Mouse (Mus musculus) liver, embryonic 12.5 days (tissue): Measurements from ENCODE around the gene Hist1h2bf. TPM values are rescaled to one million over a fixed set of nuclear protein-coding genes. Genes with fewer than 3 reads are reported as not detected.
"Not testable (repeated sequence)": the region's sequence is repeated elsewhere in the genome, so short reads cannot be mapped to it uniquely, and the experiment has no call there.

Experiments
- ATAC-seq: fragments of 200-750 bp; cut with Nextera tagmentation; 2 replicates; pipeline ENCODE4 v1.8.0; 2017; ENCODE audit warnings: moderate number of reproducible peaks, mild to moderate bottlenecking, moderate library complexity
- H3K27ac ChIP-seq: fragments of 300-500 bp; sonication (generic); 2 replicates; pipeline ENCODE4 v1.5.1; 2016; ENCODE audit warnings: mild to moderate bottlenecking
- H3K27me3 ChIP-seq: fragments of 300-500 bp; sonication (generic); replicated peaks from 2 replicates; pipeline ENCODE4 v1.6.1; 2016; ENCODE audit warnings: mild to moderate bottlenecking, moderate library complexity
- H3K36me3 ChIP-seq: fragments of 300-500 bp; sonication (generic); 2 replicates; pipeline ENCODE4 v1.6.1; 2016; ENCODE audit warnings: mild to moderate bottlenecking, moderate library complexity
- H3K4me1 ChIP-seq: fragments of 300-500 bp; sonication (generic); 2 replicates; pipeline ENCODE4 v1.6.1; 2016
- H3K4me2 ChIP-seq: fragments of 300-500 bp; sonication (generic); 2 replicates; pipeline ENCODE4 v1.6.1; 2016; ENCODE audit warnings: mild to moderate bottlenecking, moderate library complexity
- H3K4me3 ChIP-seq: fragments of 300-500 bp; sonication (generic); 2 replicates; pipeline ENCODE4 v1.5.1; 2016; ENCODE audit warnings: mild to moderate bottlenecking, moderate library complexity
- H3K9ac ChIP-seq: fragments of 300-500 bp; sonication (generic); 2 replicates; pipeline ENCODE4 v1.6.1; 2016; ENCODE audit warnings: mild to moderate bottlenecking, moderate library complexity
- H3K9me3 ChIP-seq: fragments of 300-500 bp; sonication (generic); replicated peaks from 2 replicates; pipeline ENCODE4 v1.6.1; 2016; ENCODE audit warnings: mild to moderate bottlenecking, moderate library complexity
- WGBS: fragments of 180-500 bp; shearing (Covaris S2); methylation state at CpG from one replicate; pipeline ENCODE4 v1.1.7; 2016; ENCODE audit not compliant: insufficient replicate concordance; 5-methylcytosine and 5-hydroxymethylcytosine counted together
- polyA plus RNA-seq: library from polyadenylated mRNA; unstranded; fragments of >200 nt; fragmentation: Nextera tagmentation; extraction: Ambion mirVana; gene quantifications from 2 replicates; pipeline ENCODE4 v1.2.1, GENCODE M21; 2016

Hist1h2bf gene
- polyA plus RNA-seq, 1 experiment from 2014 or later, result 9.9 TPM

DNA sequence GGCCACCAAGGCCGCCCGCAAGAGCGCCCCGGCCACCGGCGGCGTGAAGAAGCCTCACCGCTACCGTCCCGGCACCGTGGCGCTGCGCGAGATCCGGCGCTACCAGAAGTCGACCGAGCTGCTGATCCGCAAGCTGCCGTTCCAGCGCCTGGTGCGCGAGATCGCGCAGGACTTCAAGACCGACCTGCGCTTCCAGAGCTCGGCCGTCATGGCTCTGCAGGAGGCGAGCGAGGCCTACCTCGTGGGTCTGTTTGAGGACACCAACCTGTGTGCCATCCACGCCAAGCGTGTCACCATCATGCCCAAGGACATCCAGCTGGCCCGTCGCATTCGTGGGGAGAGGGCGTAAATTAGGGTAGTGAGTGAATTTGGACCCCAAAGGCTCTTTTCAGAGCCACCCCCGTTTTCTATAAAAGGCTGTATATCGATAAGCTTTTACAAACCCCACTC, 1.9 kb upstream of the Hist1h2bf start:
- H3K4me2 ChIP-seq, result peak overlapping the region; percentile 79
- H3K4me1 ChIP-seq, result peaks cover 47% of the 10 kb centered on the region
- peak overlapping the region; percentile 63 for H3K4me3 ChIP-seq
- H3K27me3 ChIP-seq, ATAC-seq, H3K9me3 ChIP-seq, H3K36me3 ChIP-seq: not testable (repeated sequence)
- H3K9ac ChIP-seq, result peak overlapping the region; percentile 90
- 0% methylated on average over 13 of the region's 40 CpGs for WGBS
- H3K27ac ChIP-seq, result peak overlapping the region; percentile 96

DNA sequence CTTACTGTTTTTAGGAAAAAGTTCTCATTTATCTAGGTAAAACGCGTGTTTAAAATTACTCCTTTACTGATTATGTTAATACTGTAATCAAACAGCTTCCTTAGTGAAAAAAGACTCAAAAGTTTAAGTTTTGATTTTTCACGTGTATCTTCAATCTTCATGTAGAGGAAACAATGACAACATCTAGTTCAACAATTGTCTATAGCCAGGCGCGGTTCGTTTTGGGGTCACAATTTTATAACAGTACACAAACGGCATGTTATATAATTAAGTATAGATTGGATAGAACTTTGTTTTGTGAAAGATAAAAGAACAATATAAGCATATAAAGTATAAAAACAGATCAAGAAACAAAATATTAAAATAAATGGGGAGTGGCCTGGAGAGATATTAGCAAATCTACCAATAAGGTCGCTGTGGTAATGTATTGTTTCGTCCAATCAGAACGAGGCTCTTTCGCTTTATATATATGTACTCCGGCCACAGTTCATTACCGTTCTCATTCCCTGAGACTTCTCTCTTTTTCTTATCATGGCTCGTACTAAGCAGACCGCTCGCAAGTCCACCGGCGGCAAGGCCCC, 1.4 kb upstream of the Hist1h2bf start, which contains the start of gene Hist1h3d:
Hist1h3d (plus strand) TSS at position 493 of the 581 bp plus-strand sequence.
- under 1% methylated on average over 18 of the region's 18 CpGs for WGBS
- Histone ChIP-seq H3K4me2 (peak within 1 kb of the TSS; percentile 79), H3K4me1 (peaks cover 42% of the 10 kb centered on the region), H3K36me3 (no peaks in the 10 kb centered on the region), H3K9me3 (no peaks in the 10 kb centered on the region), H3K27me3 (no peaks in the 10 kb centered on the region), H3K27ac (peak within 1 kb of the TSS; percentile 96), H3K9ac (peak within 1 kb of the TSS; percentile 90), H3K4me3 (peak within 1 kb of the TSS; percentile 63)
- ATAC-seq, result peak; percentile 35

DNA sequence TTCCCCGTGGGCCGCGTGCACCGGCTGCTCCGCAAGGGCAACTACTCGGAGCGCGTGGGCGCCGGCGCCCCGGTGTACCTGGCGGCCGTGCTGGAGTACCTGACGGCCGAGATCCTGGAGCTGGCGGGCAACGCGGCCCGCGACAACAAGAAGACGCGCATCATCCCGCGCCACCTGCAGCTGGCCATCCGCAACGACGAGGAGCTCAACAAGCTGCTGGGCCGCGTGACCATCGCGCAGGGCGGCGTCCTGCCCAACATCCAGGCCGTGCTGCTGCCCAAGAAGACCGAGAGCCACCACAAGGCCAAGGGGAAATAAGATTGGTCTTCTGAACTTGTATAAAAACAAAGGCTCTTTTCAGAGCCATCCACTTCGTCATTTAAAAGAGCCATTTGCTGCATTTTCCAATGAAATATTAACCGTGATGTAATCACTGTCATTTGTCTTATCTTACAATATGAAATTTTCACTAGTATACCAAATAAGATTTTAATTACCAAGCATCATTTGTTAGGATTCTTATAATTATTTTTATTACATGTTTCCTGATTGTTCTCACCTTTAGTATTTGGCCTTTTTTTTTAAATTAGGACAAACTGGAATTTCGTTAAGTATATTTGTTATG, 662 bp upstream of the Hist1h2bf start:
- Histone ChIP-seq H3K27ac (peak overlapping the region; percentile 99), H3K4me1 (peaks cover 42% of the 10 kb centered on the region), H3K9ac (peak overlapping the region; percentile 90), H3K4me3 (peak overlapping the region; percentile 63), H3K4me2 (peak overlapping the region; percentile 79)
- not testable (repeated sequence) for H3K27me3 ChIP-seq, H3K9me3 ChIP-seq, ATAC-seq, H3K36me3 ChIP-seq
- under 1% methylated on average over 11 of the region's 39 CpGs for WGBS

DNA sequence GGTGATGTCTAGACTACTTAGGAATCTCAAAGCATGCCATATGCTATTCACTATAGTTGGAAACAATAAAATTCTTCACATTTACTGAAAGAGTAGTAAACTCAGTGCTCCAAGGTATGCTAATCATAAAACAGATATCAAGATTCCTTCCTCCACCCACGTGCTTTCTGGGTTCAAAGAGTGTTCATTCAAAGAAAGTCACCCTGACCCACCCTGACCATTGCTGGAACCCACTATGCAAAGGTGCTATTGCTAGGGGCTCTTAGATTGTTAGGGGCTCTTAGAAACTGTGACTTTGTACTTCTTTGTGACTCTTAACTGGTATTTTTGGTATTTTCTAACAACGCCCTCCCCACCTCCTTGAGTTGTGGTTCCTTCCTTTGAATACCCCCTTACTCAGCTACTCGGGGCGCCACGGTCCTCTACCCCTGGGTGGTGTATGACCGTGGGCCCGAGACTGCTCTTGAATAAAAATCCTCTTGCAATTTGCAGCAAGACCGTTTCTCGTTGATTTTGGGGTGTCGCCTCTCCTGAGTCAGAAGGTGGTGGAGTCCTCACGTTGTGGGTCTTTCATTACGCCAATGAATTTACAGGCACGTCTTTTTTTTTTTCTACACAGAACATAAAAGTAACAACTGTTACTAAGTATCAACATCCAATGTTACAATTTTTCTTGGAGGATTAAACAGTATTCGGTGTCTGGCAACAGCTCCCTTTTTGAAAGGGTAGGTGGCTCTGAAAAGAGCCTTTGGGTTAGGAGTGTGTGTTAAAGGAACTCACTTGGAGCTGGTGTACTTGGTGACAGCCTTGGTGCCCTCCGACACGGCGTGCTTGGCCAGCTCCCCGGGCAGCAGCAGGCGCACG, 730 bp downstream of the Hist1h2bf start:
- peak overlapping the region; percentile 99 for H3K27ac ChIP-seq
- 6% methylated on average over 20 of the region's 20 CpGs for WGBS
- H3K4me2 ChIP-seq, result peak overlapping the region; percentile 79
- peaks cover 42% of the 10 kb centered on the region for H3K4me1 ChIP-seq
- H3K36me3 ChIP-seq, ATAC-seq, H3K9me3 ChIP-seq, H3K27me3 ChIP-seq: not testable (repeated sequence)
- peak overlapping the region; percentile 58 for H3K4me3 ChIP-seq
- peak overlapping the region; percentile 85 for H3K9ac ChIP-seq

DNA sequence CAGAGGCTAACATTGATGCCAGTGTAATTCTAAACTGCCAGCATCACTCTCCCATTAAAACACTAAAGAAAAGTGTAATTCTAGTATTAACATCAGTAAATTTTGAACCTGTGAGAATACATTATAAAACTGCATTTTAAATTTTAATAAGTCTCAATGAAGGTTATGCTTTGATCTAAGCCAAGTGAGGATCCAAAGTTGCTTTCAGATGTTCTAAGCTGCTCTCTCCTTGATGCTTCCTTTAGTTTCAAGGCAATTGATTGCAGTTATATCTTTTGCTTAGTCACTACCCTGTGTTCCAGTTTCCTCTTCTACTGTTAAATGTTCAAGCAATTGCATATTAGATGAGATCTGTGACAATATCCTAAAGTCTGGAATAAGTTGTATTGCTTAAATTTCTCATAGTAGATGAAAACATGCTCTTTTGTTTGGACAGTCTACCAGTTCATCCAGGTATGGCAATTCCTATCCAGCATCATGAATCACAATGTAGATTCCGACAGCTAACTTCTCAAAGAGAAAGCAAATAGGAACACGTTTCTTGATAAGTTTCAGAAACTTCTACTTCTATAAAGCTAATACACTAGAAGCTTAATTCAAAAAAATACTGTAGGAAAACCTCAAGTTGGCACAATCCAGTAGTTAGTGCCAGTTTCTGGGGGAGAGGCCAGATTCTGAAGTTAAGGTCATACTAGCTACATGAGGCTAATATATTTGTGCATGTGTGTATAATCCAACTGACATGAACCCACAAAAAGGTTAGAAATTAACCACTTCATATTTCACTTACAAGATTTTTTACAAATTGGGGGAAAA, 1.6 kb downstream of the Hist1h2bf start:
- peak overlapping the region; percentile 79 for H3K4me2 ChIP-seq
- H3K4me3 ChIP-seq, result peak overlapping the region; percentile 58
- no peaks in the 10 kb centered on the region for H3K9me3 ChIP-seq
- H3K36me3 ChIP-seq, result no peaks in the 10 kb centered on the region
- 23% methylated on average over 2 of the region's 2 CpGs for WGBS
- no peak for ATAC-seq
- peak overlapping the region; percentile 99 for H3K27ac ChIP-seq
- H3K9ac ChIP-seq, result peak overlapping the region; percentile 85
- no peaks in the 10 kb centered on the region for H3K27me3 ChIP-seq
- peaks cover 42% of the 10 kb centered on the region for H3K4me1 ChIP-seq

DNA sequence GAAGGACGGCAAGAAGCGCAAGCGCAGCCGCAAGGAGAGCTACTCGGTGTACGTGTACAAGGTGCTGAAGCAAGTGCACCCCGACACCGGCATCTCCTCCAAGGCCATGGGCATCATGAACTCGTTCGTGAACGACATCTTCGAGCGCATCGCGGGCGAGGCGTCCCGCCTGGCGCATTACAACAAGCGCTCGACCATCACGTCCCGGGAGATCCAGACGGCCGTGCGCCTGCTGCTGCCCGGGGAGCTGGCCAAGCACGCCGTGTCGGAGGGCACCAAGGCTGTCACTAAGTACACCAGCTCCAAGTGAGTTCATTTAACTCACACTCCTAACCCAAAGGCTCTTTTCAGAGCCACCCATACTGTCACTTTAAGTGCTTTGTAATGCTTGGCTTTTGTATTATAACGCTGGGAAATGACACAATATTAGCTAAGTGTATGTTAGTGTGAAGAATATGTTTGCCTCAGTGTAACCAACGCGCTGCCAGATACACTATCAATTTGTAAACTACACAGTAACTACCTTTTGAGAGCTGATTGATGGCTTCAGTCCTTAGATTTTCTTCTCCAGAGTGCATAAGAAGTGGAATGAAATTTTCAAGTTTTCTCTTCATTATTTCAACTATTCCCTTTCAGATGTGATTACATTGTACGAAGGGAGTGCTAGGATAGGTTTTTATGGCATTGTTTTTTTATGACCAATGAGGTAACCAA, 2.3 kb downstream of the Hist1h2bf start:
- H3K27me3 ChIP-seq, H3K9me3 ChIP-seq, H3K36me3 ChIP-seq: not testable (repeated sequence)
- Histone ChIP-seq H3K4me3 (peak overlapping the region; percentile 58), H3K9ac (peak overlapping the region; percentile 85), H3K4me2 (peak overlapping the region; percentile 79), H3K27ac (peak overlapping the region; percentile 99), H3K4me1 (peaks cover 39% of the 10 kb centered on the region)
- ATAC-seq, result peak; percentile 6; the same call in 1 of the 2 replicates
- WGBS, result under 1% methylated on average over 13 of the region's 34 CpGs

DNA sequence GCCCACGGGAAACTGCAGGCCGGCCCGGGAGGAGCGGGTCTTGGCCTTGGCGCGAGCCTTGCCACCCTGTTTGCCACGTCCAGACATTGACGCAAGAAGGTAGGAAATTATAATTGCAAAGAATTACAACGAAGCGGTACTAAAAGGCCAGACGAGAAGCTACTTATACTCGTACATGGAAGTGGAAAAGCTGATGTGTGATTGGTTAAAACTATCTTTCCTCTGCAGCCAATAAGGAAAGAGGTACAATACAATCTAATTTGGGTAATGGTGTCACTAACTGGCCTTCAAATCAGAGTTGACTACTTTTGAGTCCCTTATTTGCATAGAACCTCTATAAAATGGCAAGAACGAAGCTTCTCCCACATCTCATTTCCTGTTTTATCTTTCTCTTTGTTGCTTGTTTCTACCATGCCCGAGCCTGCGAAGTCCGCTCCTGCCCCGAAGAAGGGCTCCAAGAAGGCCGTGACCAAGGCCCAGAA, 2.9 kb downstream of the Hist1h2bf start, which contains the start of the genes Hist1h2ae and Hist1h2bg:
Hist1h2ae (minus strand) TSS at position 199 of the 482 bp plus-strand sequence.
Hist1h2bg (plus strand) TSS at position 375 of the 482 bp plus-strand sequence.
- ATAC-seq, result peak; percentile 81
- H3K4me3 ChIP-seq, result peak within 1 kb of the TSS; percentile 58
- peak within 1 kb of the TSS; percentile 99 for H3K27ac ChIP-seq
- peaks cover 35% of the 10 kb centered on the region for H3K4me1 ChIP-seq
- H3K4me2 ChIP-seq, result peak within 1 kb of the TSS; percentile 79
- H3K9ac ChIP-seq, result peak within 1 kb of the TSS; percentile 85
- no peaks in the 10 kb centered on the region for H3K9me3 ChIP-seq
- no peaks in the 10 kb centered on the region for H3K27me3 ChIP-seq
- no peaks in the 10 kb centered on the region for H3K36me3 ChIP-seq
- WGBS, result under 1% methylated on average over 18 of the region's 18 CpGs

DNA sequence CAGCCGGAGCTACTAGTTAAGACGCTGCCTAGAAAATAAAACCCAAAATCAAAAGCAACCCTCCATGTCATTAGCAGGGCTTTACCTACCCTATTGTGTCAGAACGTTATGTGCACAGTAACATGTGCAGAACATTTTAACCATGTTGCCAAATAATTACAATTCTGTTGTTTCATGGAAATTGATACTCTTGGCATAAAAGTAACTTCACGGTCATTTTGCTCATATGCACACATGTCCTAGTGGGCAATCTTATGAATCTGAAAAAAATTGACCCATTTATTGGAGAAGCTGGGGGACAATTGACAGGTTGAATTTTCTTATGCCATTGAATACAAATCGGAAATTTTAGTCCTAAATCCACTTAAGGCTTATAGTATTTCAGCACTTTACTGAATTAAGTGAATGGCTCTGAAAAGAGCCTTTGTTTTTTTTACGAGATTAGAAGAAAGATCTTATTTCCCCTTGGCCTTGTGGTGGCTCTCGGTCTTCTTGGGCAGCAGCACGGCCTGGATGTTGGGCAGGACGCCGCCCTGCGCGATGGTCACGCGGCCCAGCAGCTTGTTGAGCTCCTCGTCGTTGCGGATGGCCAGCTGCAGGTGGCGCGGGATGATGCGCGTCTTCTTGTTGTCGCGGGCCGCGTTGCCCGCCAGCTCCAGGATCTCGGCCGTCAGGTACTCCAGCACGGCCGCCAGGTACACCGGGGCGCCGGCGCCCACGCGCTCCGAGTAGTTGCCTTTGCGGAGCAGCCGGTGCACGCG, 3.6 kb downstream of the Hist1h2bf start:
- Histone ChIP-seq H3K4me2 (peak overlapping the region; percentile 79), H3K27ac (peak overlapping the region; percentile 99), H3K9ac (peak overlapping the region; percentile 75), H3K4me3 (peak overlapping the region; percentile 44), H3K4me1 (peaks cover 40% of the 10 kb centered on the region)
- not testable (repeated sequence) for H3K36me3 ChIP-seq, ATAC-seq, H3K27me3 ChIP-seq, H3K9me3 ChIP-seq
- WGBS, result 2% methylated on average over 27 of the region's 41 CpGs

DNA sequence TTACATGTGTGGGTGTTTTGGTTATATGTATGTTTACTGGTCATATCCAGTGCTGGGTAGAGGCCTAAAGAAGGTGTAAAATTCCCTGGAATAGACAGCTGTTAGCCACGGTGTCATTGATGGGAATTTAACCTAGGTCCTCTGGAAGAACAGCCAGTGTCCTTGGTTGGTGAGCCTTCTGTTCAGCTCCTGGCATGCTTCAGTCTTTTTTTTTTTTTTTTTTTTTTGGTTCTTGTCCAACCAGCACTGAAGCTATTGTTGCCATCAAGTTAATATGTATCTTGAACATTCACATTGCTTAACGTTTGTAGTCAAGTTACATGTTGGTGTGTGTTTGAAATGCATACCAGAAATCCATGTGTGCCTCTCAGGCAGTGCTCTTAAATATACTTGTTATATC, 9.5 kb downstream of the Hist1h2bf start:
- H3K27ac ChIP-seq, result peak overlapping the region; percentile 99
- no peak overlapping the region for H3K4me3 ChIP-seq
- 79% methylated on average over 2 of the region's 2 CpGs for WGBS
- H3K27me3 ChIP-seq, result no peaks in the 10 kb centered on the region
- no peaks in the 10 kb centered on the region for H3K36me3 ChIP-seq
- no peaks in the 10 kb centered on the region for H3K9me3 ChIP-seq
- H3K4me2 ChIP-seq, result no peak overlapping the region
- H3K9ac ChIP-seq, result peak overlapping the region; percentile 31; the same call in 1 of the 2 replicates
- ATAC-seq, result no peak
- H3K4me1 ChIP-seq, result peaks cover 55% of the 10 kb centered on the region
